Mouse (Mus musculus) heart, embryonic 14.5 days (tissue): ENCODE measurements around the gene Mmp28. TPM values are rescaled to one million over a fixed set of nuclear protein-coding genes. Genes with fewer than 3 reads are reported as not detected.

Experiments
- ATAC-seq: fragments of 200-750 bp; cut with Nextera tagmentation; 2 replicates; pipeline ENCODE4 v1.8.0; 2017; ENCODE audit warnings: low read depth, moderate TSS enrichment; ENCODE audit not compliant: insufficient number of reproducible peaks, insufficient read depth, low FRiP score
- H3K27ac ChIP-seq, 2 experiments: fragments of 200-500 bp in 1 of 2; fragments of 300-500 bp in 1 of 2; sonication (generic) in 1 of 2; replicated peaks in 1 of 2; 2 replicates each; pipeline ENCODE4 v1.5.1; 2012 to 2014; ENCODE audit warnings: low read depth in 2 of 2, low read length in 2 of 2, control low read depth in 1 of 2, mild to moderate bottlenecking in 1 of 2, mixed read lengths in 1 of 2; ENCODE audit not compliant: control insufficient read depth in 1 of 2, insufficient read depth in 1 of 2
- H3K27me3 ChIP-seq: fragments of 300-500 bp; sonication (generic); 2 replicates; pipeline ENCODE4 v1.6.1; 2014; ENCODE audit warnings: mild to moderate bottlenecking, low read length, control low read depth; ENCODE audit not compliant: control insufficient read depth, insufficient read depth
- H3K36me3 ChIP-seq: fragments of 300-500 bp; sonication (generic); 2 replicates; pipeline ENCODE4 v1.6.1; 2014; ENCODE audit warnings: mild to moderate bottlenecking, control low read depth, low read length, mixed read lengths; ENCODE audit not compliant: control insufficient read depth, insufficient read depth
- H3K4me1 ChIP-seq, 2 experiments: fragments of 200-500 bp in 1 of 2; fragments of 300-500 bp in 1 of 2; sonication (generic) in 1 of 2; 2 replicates each; pipeline ENCODE4 v1.6.1; 2012 to 2014; ENCODE audit warnings: low read length in 2 of 2, control low read depth in 1 of 2, mixed read lengths in 1 of 2; ENCODE audit not compliant: control insufficient read depth in 2 of 2, insufficient read depth in 2 of 2
- H3K4me2 ChIP-seq: fragments of 300-500 bp; sonication (generic); 2 replicates; pipeline ENCODE4 v1.6.1; 2014; ENCODE audit warnings: mild to moderate bottlenecking, low read length
- H3K4me3 ChIP-seq, 2 experiments: fragments of 200-500 bp in 1 of 2; fragments of 300-500 bp in 1 of 2; sonication (generic) in 1 of 2; 2 replicates each; pipeline ENCODE4 v1.5.1; 2012 to 2014; ENCODE audit warnings: low read length in 2 of 2, mild to moderate bottlenecking in 2 of 2, control low read depth in 1 of 2, low read depth in 1 of 2, moderate library complexity in 1 of 2; ENCODE audit not compliant: control insufficient read depth in 1 of 2, insufficient read depth in 1 of 2
- H3K9ac ChIP-seq: fragments of 300-500 bp; sonication (generic); 2 replicates; pipeline ENCODE4 v1.6.1; 2014; ENCODE audit warnings: mild to moderate bottlenecking, low read length
- H3K9me3 ChIP-seq: fragments of 300-500 bp; sonication (generic); 2 replicates; pipeline ENCODE4 v1.6.1; 2016; ENCODE audit warnings: low read length, control low read depth; ENCODE audit not compliant: control insufficient read depth
- whole genome bisulfite sequencing: fragments of 180-500 bp; shearing (Covaris S2); extraction: QIAGEN DNeasy Blood & Tissue Kit; methylation state at CpG from one replicate; pipeline ENCODE4 v1.1.7; 2014; 5-methylcytosine and 5-hydroxymethylcytosine counted together
- polyA plus RNA-seq: library from polyadenylated mRNA; unstranded; fragments of >200 nt; fragmentation: Nextera tagmentation; extraction: Ambion mirVana; gene quantifications from 2 replicates; pipeline ENCODE4 v1.2.1, GENCODE M21; 2014

The Mmp28 gene
- polyA plus RNA-seq, 1 experiment from 2014 or later = 3.7 TPM

- Histone ChIP-seq H3K36me3 (no peaks in the 10 kb centered on the region), H3K27me3 (peaks cover 11% of the 10 kb centered on the region), H3K9ac (no peak within 1 kb of the TSS), H3K9me3 (no peaks in the 10 kb centered on the region), H3K4me1 (peaks cover 10 to 20% of the 10 kb centered on the region in 2 experiments), H3K4me2 (no peak within 1 kb of the TSS), H3K27ac (no peak within 1 kb of the TSS), H3K4me3 (no peak within 1 kb of the TSS)
- 74% methylated on average over 1 of the region's 1 CpGs for whole genome bisulfite sequencing
- no peak for ATAC-seq
Observed at GRCm38 (mm10) chr11:83437377-83437776, 25.5 kb downstream of the Mmp28 start, which contains the start of gene 1700020L24Rik. Gene 1700020L24Rik (plus strand): TSS chr11:83437677.

GRCm38 (mm10) chr11:83432533-83432932 lies 30.3 kb downstream of the Mmp28 start:
- Histone ChIP-seq H3K4me3 (no peak overlapping the region), H3K9me3 (no peaks in the 10 kb centered on the region), H3K9ac (no peak overlapping the region), H3K4me2 (no peak overlapping the region), H3K36me3 (no peaks in the 10 kb centered on the region), H3K4me1 (peaks cover 18 to 29% of the 10 kb centered on the region in 2 experiments), H3K27ac (peak overlapping the region in 1 of 2 experiments; percentile 57; a peak in 1 of 4 replicates), H3K27me3 (peaks cover 7% of the 10 kb centered on the region; the same call in 1 of the 2 replicates)
- 51% methylated on average over 2 of the region's 2 CpGs for WGBS
- ATAC-seq = 0 out of 2 replicates have a peak, but pooled peaks have one; percentile 45

DNA sequence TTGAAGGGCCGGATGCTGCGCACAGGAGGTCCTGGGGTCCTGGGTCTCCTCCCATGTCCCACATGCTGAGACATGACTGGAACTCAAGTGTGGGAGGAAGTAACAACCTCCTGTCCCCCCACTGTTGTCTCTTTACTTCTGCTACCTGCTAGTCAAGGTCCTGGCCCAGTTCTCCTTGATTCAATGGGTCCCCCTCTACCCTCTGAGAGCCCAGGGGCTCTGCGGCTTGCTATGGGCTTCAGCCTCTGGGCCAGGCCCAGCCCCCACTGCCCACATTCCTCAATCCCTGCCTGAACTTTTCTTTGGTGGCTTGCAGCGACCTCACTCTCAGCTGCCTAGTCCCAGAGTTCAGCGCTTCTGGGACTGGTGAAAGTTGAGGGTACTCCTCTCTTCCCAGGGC lies 33.5 kb downstream of the Mmp28 start, which contains the start of gene Gas2l2:
Gene Gas2l2 (minus strand): TSS at position 101 of the 400 bp plus-strand sequence.
- 43% methylated on average over 5 of the region's 5 CpGs for WGBS
- Histone ChIP-seq H3K9me3 (no peaks in the 10 kb centered on the region), H3K4me1 (peaks cover 20 to 29% of the 10 kb centered on the region in 2 experiments), H3K9ac (peak within 1 kb of the TSS; percentile 18; the same call in 1 of the 2 replicates), H3K4me3 (no peak within 1 kb of the TSS), H3K36me3 (no peaks in the 10 kb centered on the region), H3K27ac (no peak within 1 kb of the TSS), H3K27me3 (peaks cover 21% of the 10 kb centered on the region), H3K4me2 (peak within 1 kb of the TSS; percentile 17)
- no peak for ATAC-seq

GRCm38 (mm10) chr11:83426964-83427363 lies 35.9 kb downstream of the Mmp28 start:
- Histone ChIP-seq H3K9ac (no peak overlapping the region), H3K9me3 (no peaks in the 10 kb centered on the region), H3K27ac (no peak overlapping the region), H3K27me3 (peaks cover 24% of the 10 kb centered on the region), H3K4me3 (peak overlapping the region in 1 of 2 experiments; percentile 7; a peak in 1 of 4 replicates), H3K4me2 (peak overlapping the region; percentile 45), H3K4me1 (peaks cover 16 to 22% of the 10 kb centered on the region in 2 experiments), H3K36me3 (no peaks in the 10 kb centered on the region)
- ATAC-seq = no peak
- 21% methylated on average over 17 of the region's 17 CpGs for WGBS

DNA sequence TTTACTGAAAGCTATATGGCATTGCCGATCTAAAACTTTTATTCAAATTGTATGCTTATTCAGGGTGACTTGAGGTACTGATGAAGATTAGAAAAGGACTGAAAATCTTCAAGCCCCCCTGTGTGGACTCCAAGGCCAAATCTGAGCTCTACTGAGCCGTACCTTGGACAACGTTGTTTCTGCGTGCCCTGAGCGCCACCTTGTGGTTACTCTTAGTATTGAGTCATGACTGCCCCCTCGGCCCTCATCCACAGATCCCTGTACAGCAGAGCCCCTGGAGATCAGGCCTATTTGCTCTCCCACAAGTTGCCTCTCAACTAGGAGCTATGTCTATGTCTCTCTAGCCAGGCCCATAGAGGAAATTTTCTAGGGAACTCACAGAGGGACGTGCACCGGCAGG lies 38.2 kb downstream of the Mmp28 start:
- H3K4me2 ChIP-seq = no peak overlapping the region
- H3K36me3 ChIP-seq = no peaks in the 10 kb centered on the region
- no peak overlapping the region for H3K9ac ChIP-seq
- no peak for ATAC-seq
- H3K27me3 ChIP-seq = peaks cover 39% of the 10 kb centered on the region
- WGBS = 6% methylated on average over 8 of the region's 8 CpGs
- no peak overlapping the region for H3K4me3 ChIP-seq
- peaks cover 6% of the 10 kb centered on the region in 2 experiments; a peak in 2 of 4 replicates for H3K4me1 ChIP-seq
- no peaks in the 10 kb centered on the region for H3K9me3 ChIP-seq
- no peak overlapping the region for H3K27ac ChIP-seq

DNA sequence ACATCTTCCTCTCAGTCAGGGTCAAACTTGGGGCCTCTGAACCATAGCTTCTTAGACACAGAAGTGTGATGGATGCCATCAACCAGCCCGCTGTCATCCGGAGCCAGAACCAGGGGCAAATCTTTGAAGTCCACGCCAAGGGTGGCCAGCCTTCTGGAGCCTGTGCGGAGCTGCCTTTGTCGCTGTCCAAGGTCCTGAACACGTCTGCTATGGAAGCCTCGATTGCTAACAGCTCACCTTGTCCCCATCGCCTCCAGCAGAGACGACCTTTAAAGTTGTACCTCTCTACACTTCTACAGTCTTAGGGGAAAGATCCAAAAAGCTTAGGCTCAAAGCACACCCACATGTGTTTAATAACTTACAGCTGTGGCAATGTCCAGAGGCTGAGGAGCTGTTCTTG lies 41.6 kb downstream of the Mmp28 start:
- no peak overlapping the region for H3K9ac ChIP-seq
- H3K4me3 ChIP-seq = no peak overlapping the region
- no peak for ATAC-seq
- H3K27ac ChIP-seq = no peak overlapping the region
- no peak overlapping the region for H3K4me2 ChIP-seq
- peaks cover 2 to 6% of the 10 kb centered on the region in 2 experiments; a peak in 2 of 4 replicates for H3K4me1 ChIP-seq
- H3K27me3 ChIP-seq = peaks cover 44% of the 10 kb centered on the region
- H3K36me3 ChIP-seq = no peaks in the 10 kb centered on the region
- 3% methylated on average over 9 of the region's 9 CpGs for WGBS
- no peaks in the 10 kb centered on the region for H3K9me3 ChIP-seq

GRCm38 (mm10) chr11:83420338-83420737 lies 42.5 kb downstream of the Mmp28 start:
- Histone ChIP-seq H3K4me3 (no peak overlapping the region), H3K36me3 (no peaks in the 10 kb centered on the region), H3K9ac (no peak overlapping the region), H3K4me1 (peaks cover 2 to 6% of the 10 kb centered on the region in 2 experiments; a peak in 2 of 4 replicates), H3K4me2 (no peak overlapping the region), H3K27me3 (peaks cover 39% of the 10 kb centered on the region), H3K27ac (no peak overlapping the region), H3K9me3 (no peaks in the 10 kb centered on the region)
- ATAC-seq = no peak
- WGBS = 44% methylated on average over 4 of the region's 4 CpGs

GRCm38 (mm10) chr11:83418566-83418965 lies 44.3 kb downstream of the Mmp28 start:
- no peak for ATAC-seq
- peaks cover 2 to 6% of the 10 kb centered on the region in 2 experiments; a peak in 2 of 4 replicates for H3K4me1 ChIP-seq
- WGBS = 5% methylated on average over 38 of the region's 38 CpGs
- H3K27ac ChIP-seq = no peak overlapping the region
- H3K36me3 ChIP-seq = no peaks in the 10 kb centered on the region
- H3K27me3 ChIP-seq = peaks cover 39% of the 10 kb centered on the region
- H3K9ac ChIP-seq = no peak overlapping the region
- no peak overlapping the region for H3K4me3 ChIP-seq
- H3K9me3 ChIP-seq = no peaks in the 10 kb centered on the region
- H3K4me2 ChIP-seq = peak overlapping the region; percentile 44
